Mouse (Mus musculus): ENCODE results near the gene Atxn1.

GRCm38 (mm10) chr13:45917058-45918005 is 47.5 kb downstream of the Atxn1 start:
- no peak for TF ChIP-seq CTCF (IDR thresholded peaks at IDR 0.05; ENCODE audit: low read depth, low read length)
- no peak for TF ChIP-seq GATA1 (IDR thresholded peaks at IDR 0.05; ENCODE audit: borderline replicate concordance, low read length)
- no peak for TF ChIP-seq POLR2AphosphoS5 (IDR thresholded peaks at IDR 0.05; ENCODE audit: insufficient replicate concordance, low read depth, low read length)
- no peak for TF ChIP-seq GATA2 (IDR thresholded peaks at IDR 0.05; ENCODE audit: borderline replicate concordance, low read depth, low read length)
- TF ChIP-seq TAL1 (conservative IDR thresholded peaks at IDR 0.05; ENCODE audit: low read depth, low read length), result no peak
